Mouse (Mus musculus) MEL (cell line): ENCODE data around the gene Rasgef1b. TPM values are rescaled to one million over a fixed set of nuclear protein-coding genes. Genes with fewer than 3 reads are reported as not detected.

Experiments used
- DNase-seq: peaks from one replicate; pipeline ENCODE4 v3.0.0; 2011; ENCODE audit warnings: low read depth, low spot score
- H3K27ac ChIP-seq: 2 replicates; pipeline ENCODE4 v1.5.1; 2012; ENCODE audit warnings: low read depth, mild to moderate bottlenecking, control low read depth, low read length, moderate library complexity; ENCODE audit not compliant: control insufficient read depth
- H3K27me3 ChIP-seq, 2 experiments: fragments of 150-350 bp in 1 of 2; sonication (generic) in 1 of 2; 2 replicates each; pipeline ENCODE4 v1.6.1; 2012; ENCODE audit warnings: low read length in 2 of 2, mild to moderate bottlenecking in 2 of 2, improper control_type of control experiment in 1 of 2, moderate library complexity in 1 of 2; ENCODE audit not compliant: insufficient read depth in 2 of 2, control insufficient read depth in 1 of 2
- H3K36me3 ChIP-seq, 2 experiments: 2 replicates each; pipeline ENCODE4 v1.6.1; 2012 to 2014; ENCODE audit warnings: low read length in 2 of 2, improper control_type of control experiment in 1 of 2, inconsistent platforms in 1 of 2, mild to moderate bottlenecking in 1 of 2; ENCODE audit not compliant: insufficient read depth in 2 of 2, control insufficient read depth in 1 of 2
- H3K4me1 ChIP-seq, 2 experiments: fragments of 150-350 bp in 1 of 2; sonication (generic) in 1 of 2; 2 replicates each; pipeline ENCODE4 v1.6.1; 2012; ENCODE audit warnings: low read length in 2 of 2, improper control_type of control experiment in 1 of 2, mild to moderate bottlenecking in 1 of 2; ENCODE audit not compliant: insufficient read depth in 2 of 2, control insufficient read depth in 1 of 2
- H3K4me3 ChIP-seq, 2 experiments: fragments of 150-350 bp in 1 of 2; sonication (generic) in 1 of 2; 2 replicates each; pipeline ENCODE4 v1.5.1; 2012; ENCODE audit warnings: low read depth in 2 of 2, low read length in 2 of 2, mild to moderate bottlenecking in 2 of 2, moderate library complexity in 2 of 2, control low read depth in 1 of 2, improper control_type of control experiment in 1 of 2; ENCODE audit not compliant: control insufficient read depth in 1 of 2, insufficient read depth in 1 of 2
- H3K79me2 ChIP-seq: 2 replicates; pipeline ENCODE4 v1.6.1; 2012; ENCODE audit warnings: mild to moderate bottlenecking, low read length, moderate library complexity; ENCODE audit not compliant: control insufficient read depth, poor library complexity, insufficient read depth
- H3K9ac ChIP-seq: 2 replicates; pipeline ENCODE4 v1.6.1; 2012; ENCODE audit warnings: low read depth, mild to moderate bottlenecking, control low read depth, low read length, moderate library complexity; ENCODE audit not compliant: control insufficient read depth, poor library complexity, severe bottlenecking
- H3K9me3 ChIP-seq: fragments of 150-350 bp; sonication (generic); replicated peaks from 2 replicates; pipeline ENCODE4 v1.6.1; 2012; ENCODE audit warnings: mild to moderate bottlenecking, low read length, improper control_type of control experiment, moderate library complexity; ENCODE audit not compliant: insufficient read depth
- BHLHE40 ChIP-seq: IDR thresholded peaks from 2 replicates; pipeline ENCODE4 v1.6.1; 2012; ENCODE audit warnings: low read depth, mild to moderate bottlenecking, inconsistent platforms, low read length, improper control_type of control experiment, borderline replicate concordance
- CTCF ChIP-seq, 3 experiments: IDR thresholded peaks in 2 of 3; conservative IDR thresholded peaks in 1 of 3; 2 replicates each; pipeline ENCODE4 v1.5.1; 2011 to 2012; ENCODE audit warnings: low read length in 3 of 3, low read depth in 2 of 3, mild to moderate bottlenecking in 2 of 3, improper control_type of control experiment in 1 of 3, inconsistent platforms in 1 of 3, mixed read lengths in 1 of 3, moderate library complexity in 1 of 3; ENCODE audit not compliant: control insufficient read depth in 1 of 3, insufficient read depth in 1 of 3, poor library complexity in 1 of 3, severe bottlenecking in 1 of 3
- E2F4 ChIP-seq: IDR thresholded peaks from 2 replicates; pipeline ENCODE4 v1.6.1; 2011; ENCODE audit warnings: low read depth, low read length, improper control_type of control experiment, borderline replicate concordance
- ELF1 ChIP-seq: IDR thresholded peaks from 2 replicates; pipeline ENCODE4 v1.6.1; 2014; ENCODE audit warnings: low read depth, mild to moderate bottlenecking, inconsistent platforms, low read length, improper control_type of control experiment, moderate library complexity
- EP300 ChIP-seq, 2 experiments: IDR thresholded peaks; 2 replicates each; pipeline ENCODE4 v1.6.1; 2011; ENCODE audit warnings: improper control_type of control experiment in 2 of 2, low read length in 2 of 2, low read depth in 1 of 2, mild to moderate bottlenecking in 1 of 2
- ETS1 ChIP-seq: IDR thresholded peaks from 2 replicates; pipeline ENCODE4 v1.6.1; 2012; ENCODE audit warnings: low read depth, mild to moderate bottlenecking, inconsistent platforms, low read length, improper control_type of control experiment, moderate library complexity
- GABPA ChIP-seq: IDR thresholded peaks from 2 replicates; pipeline ENCODE4 v1.6.1; 2012; ENCODE audit warnings: low read depth, mild to moderate bottlenecking, inconsistent platforms, low read length, improper control_type of control experiment, moderate library complexity
- GATA1 ChIP-seq: IDR thresholded peaks from 2 replicates; pipeline ENCODE4 v1.6.1; 2011; ENCODE audit warnings: low read depth, low read length, improper control_type of control experiment
- JUND ChIP-seq: IDR thresholded peaks from 2 replicates; pipeline ENCODE4 v1.6.1; 2011; ENCODE audit warnings: low read depth, mild to moderate bottlenecking, improper control_type of control experiment, low read length
- MAFK ChIP-seq: IDR thresholded peaks from 2 replicates; pipeline ENCODE4 v1.6.1; 2011; ENCODE audit warnings: low read depth, mild to moderate bottlenecking, low read length, improper control_type of control experiment, borderline replicate concordance
- MAX ChIP-seq: IDR thresholded peaks from 2 replicates; pipeline ENCODE4 v1.6.1; 2011; ENCODE audit warnings: low read length, improper control_type of control experiment
- MAZ ChIP-seq: IDR thresholded peaks from 2 replicates; pipeline ENCODE4 v1.6.1; 2012; ENCODE audit warnings: low read depth, mild to moderate bottlenecking, inconsistent platforms, low read length, improper control_type of control experiment
- MEF2A ChIP-seq: IDR thresholded peaks from 2 replicates; pipeline ENCODE4 v1.6.1; 2014; ENCODE audit warnings: low read depth, mild to moderate bottlenecking, inconsistent platforms, low read length, improper control_type of control experiment; ENCODE audit not compliant: poor library complexity, insufficient replicate concordance, severe bottlenecking; ENCODE audit errors: extremely low read depth
- MYB ChIP-seq: IDR thresholded peaks from 2 replicates; pipeline ENCODE4 v1.6.1; 2011; ENCODE audit warnings: mild to moderate bottlenecking, low read depth, low read length, improper control_type of control experiment
- MYC ChIP-seq: IDR thresholded peaks from 2 replicates; pipeline ENCODE4 v1.6.1; 2011; ENCODE audit warnings: low read depth, mild to moderate bottlenecking, low read length, improper control_type of control experiment, moderate library complexity
- NRF1 ChIP-seq: IDR thresholded peaks from 2 replicates; pipeline ENCODE4 v1.6.1; 2014; ENCODE audit warnings: low read depth, mild to moderate bottlenecking, inconsistent platforms, low read length, improper control_type of control experiment, moderate library complexity; ENCODE audit not compliant: poor library complexity, insufficient read depth, severe bottlenecking
- POLR2AphosphoS2 ChIP-seq: IDR thresholded peaks from 2 replicates; pipeline ENCODE4 v1.6.1; 2011; ENCODE audit warnings: low read length, improper control_type of control experiment
- RCOR1 ChIP-seq: IDR thresholded peaks from 2 replicates; pipeline ENCODE4 v1.6.1; 2012; ENCODE audit warnings: low read depth, mild to moderate bottlenecking, inconsistent platforms, low read length, improper control_type of control experiment
- SMC3 ChIP-seq: IDR thresholded peaks from 2 replicates; pipeline ENCODE4 v1.6.1; 2011; ENCODE audit warnings: low read depth, low read length, improper control_type of control experiment
- TAL1 ChIP-seq: IDR thresholded peaks from 2 replicates; pipeline ENCODE4 v1.6.1; 2012; ENCODE audit warnings: mild to moderate bottlenecking, inconsistent platforms, low read length, moderate library complexity, mixed read lengths
- TBP ChIP-seq: IDR thresholded peaks from 2 replicates; pipeline ENCODE4 v1.8.0; 2011; ENCODE audit warnings: low read depth, low read length, improper control_type of control experiment
- USF1 ChIP-seq: IDR thresholded peaks from 2 replicates; pipeline ENCODE4 v1.6.1; 2014; ENCODE audit warnings: low read depth, mild to moderate bottlenecking, inconsistent platforms, low read length, improper control_type of control experiment, moderate library complexity
- USF2 ChIP-seq, 2 experiments: IDR thresholded peaks; 2 replicates each; pipeline ENCODE4 v1.6.1; 2011 to 2012; ENCODE audit warnings: improper control_type of control experiment in 2 of 2, low read length in 2 of 2, borderline replicate concordance in 1 of 2, inconsistent platforms in 1 of 2, low read depth in 1 of 2, mild to moderate bottlenecking in 1 of 2; ENCODE audit not compliant: insufficient read depth in 1 of 2
- ZKSCAN1 ChIP-seq: IDR thresholded peaks from 2 replicates; pipeline ENCODE4 v1.6.1; 2012; ENCODE audit warnings: low read depth, mild to moderate bottlenecking, inconsistent platforms, low read length, improper control_type of control experiment, moderate library complexity
- polyA plus RNA-seq, 2 experiments: library from polyadenylated mRNA; stranded (reverse) in 1 of 2; unstranded in 1 of 2; fragments of >175 nt in 1 of 2; fragments of >200 nt in 1 of 2; gene quantifications; 2 replicates each; pipeline versions ENCODE4 v1.2.1 to v1.2.4; 2012; ENCODE audit warnings: low replicate concordance in 2 of 2, low read depth in 1 of 2; ENCODE audit not compliant: insufficient read length in 2 of 2, insufficient read depth in 1 of 2, missing spikeins in 1 of 2
- total RNA-seq: library from RNA; depleted of rRNA; stranded (reverse); fragments of 300-350 nt; gene quantifications from 2 replicates; pipeline ENCODE4 v1.2.3, GENCODE M21; 2012

The Rasgef1b gene
- total and polyA plus RNA-seq, 3 experiments: not detected

GRCm38 (mm10) chr5:99511081-99511480 lies 217.8 kb downstream of the Rasgef1b start:
- Histone ChIP-seq H3K9ac (no peak overlapping the region), H3K4me3 (no peak overlapping the region), H3K4me1 (no peaks in the 10 kb centered on the region), H3K36me3 (no peaks in the 10 kb centered on the region), H3K9me3 (no peaks in the 10 kb centered on the region), H3K27me3 (no peaks in the 10 kb centered on the region), H3K27ac (no peak overlapping the region), H3K79me2 (no peaks in the 10 kb centered on the region)
- no peak for DNase-seq
- TF ChIP-seq NRF1 (no peak), RCOR1 (no peak), POLR2AphosphoS2 (no peak), MYC (no peak), MAX (no peak), ZKSCAN1 (no peak), SMC3 (no peak), ETS1 (no peak)

- TF ChIP-seq MAFK (no peak), JUND (no peak), CTCF (IDR thresholded peaks at IDR 0.05 in 2 of 3, conservative IDR thresholded peaks at IDR 0.05 in 1 of 3; ENCODE audit: control insufficient read depth in 1 of 3, insufficient read depth in 1 of 3, low read depth in 2 of 3, low read length in 3 of 3, poor library complexity in 1 of 3, severe bottlenecking in 1 of 3) (no peak), EP300 (IDR thresholded peaks at IDR 0.05; ENCODE audit: low read depth in 1 of 2, low read length in 2 of 2) (no peak), E2F4 (no peak), SMC3 (no peak), BHLHE40 (no peak), USF1 (no peak), MAZ (no peak), MAX (no peak), ELF1 (no peak), USF2 (IDR thresholded peaks at IDR 0.05; ENCODE audit: borderline replicate concordance in 1 of 2, insufficient read depth in 1 of 2, low read depth in 1 of 2, low read length in 2 of 2) (no peak), GATA1 (no peak), GABPA (no peak), TAL1 (no peak), ZKSCAN1 (no peak), MEF2A (no peak), TBP (no peak), MYB (no peak)
- no peaks in the 10 kb centered on the region for H3K27me3 ChIP-seq
- no peak overlapping the region for H3K4me3 ChIP-seq
- no peaks in the 10 kb centered on the region for H3K9me3 ChIP-seq
- no peak overlapping the region for H3K27ac ChIP-seq
- no peaks in the 10 kb centered on the region for H3K36me3 ChIP-seq
- no peaks in the 10 kb centered on the region for H3K79me2 ChIP-seq
- no peaks in the 10 kb centered on the region for H3K4me1 ChIP-seq
- DNase-seq: no peak
- no peak overlapping the region for H3K9ac ChIP-seq
Observed at GRCm38 (mm10) chr5:99506109-99506508, 222.8 kb downstream of the Rasgef1b start.
